ENCODE assay signal across 15 mouse cellular contexts in genomic region chr6:3511116-3511515, GRCm38 (mm10). TPM values are rescaled to one million over a fixed set of nuclear protein-coding genes. Genes with fewer than 3 reads are reported as not detected.
DNase-seq lines count a peak whose midpoint lies in the region; ATAC-seq and TF ChIP-seq lines count a peak whose summit lies in the region.
"Had no signal": no experiment of that assay in that cellular context is flagged by ENCODE, and none has a peak within 500 bp of the region (broad histone marks: within the 10 kb centered on the region; RNA-seq: fewer than 3 reads in every experiment).

No protein-coding gene starts in this region.

- peak overlapping the region; percentile 30 for H3K4me3 ChIP-seq in layer of hippocampus, adult 2 months
- H3K4me3 ChIP-seq in forebrain, embryonic 16.5 days (replicated peaks; ENCODE audit: low read length) = no peak overlapping the region
- peak overlapping the region; percentile 18; the same call in 1 of the 2 replicates for H3K4me3 ChIP-seq in hindbrain, postnatal 0 days (ENCODE audit: low read length)
- H3K4me3 ChIP-seq in neural tube, embryonic 14.5 days (ENCODE audit: low read depth, low read length) = no peak overlapping the region
- H3K4me3 ChIP-seq: embryonic facial prominence, embryonic 12.5 days; heart, embryonic 13.5 days; liver, embryonic 13.5 days; megakaryocyte, embryonic 14.5 days had no signal

- H3K4me2 ChIP-seq in forebrain, embryonic 16.5 days (ENCODE audit: low read length) = peak overlapping the region; percentile 49
- H3K4me2 ChIP-seq in hindbrain, postnatal 0 days (ENCODE audit: low read depth, low read length) = peak overlapping the region; percentile 48
- H3K4me2 ChIP-seq in neural tube, embryonic 14.5 days (ENCODE audit: low read depth, low read length) = peak overlapping the region; percentile 35; the same call in 1 of the 2 replicates
- H3K4me2 ChIP-seq: embryonic facial prominence, embryonic 12.5 days; liver, embryonic 13.5 days had no signal

- H3K9ac ChIP-seq in forebrain, embryonic 16.5 days (replicated peaks; ENCODE audit: low read depth, low read length) = peak overlapping the region; percentile 54
- H3K9ac ChIP-seq in hindbrain, postnatal 0 days (replicated peaks; ENCODE audit: low read length) = peak overlapping the region; percentile 56; the same call in 1 of the 2 replicates
- peak overlapping the region; percentile 39; the same call in 1 of the 2 replicates for H3K9ac ChIP-seq in neural tube, embryonic 14.5 days (replicated peaks; ENCODE audit: low read depth, low read length)
- H3K9ac ChIP-seq: embryonic facial prominence, embryonic 12.5 days; liver, embryonic 13.5 days had no signal

- 44% methylated on average over 10 of the region's 10 CpGs for WGBS in forebrain, embryonic 16.5 days
- WGBS in hindbrain, postnatal 0 days = 45% methylated on average over 10 of the region's 10 CpGs
- 62% methylated on average over 10 of the region's 10 CpGs for WGBS in neural tube, embryonic 14.5 days

- H3K9me3 ChIP-seq in forebrain, embryonic 16.5 days (ENCODE audit: control insufficient read depth, low read length) = no peaks in the 10 kb centered on the region
- H3K9me3 ChIP-seq in hindbrain, postnatal 0 days (ENCODE audit: low read length) = no peaks in the 10 kb centered on the region
- H3K9me3 ChIP-seq in neural tube, embryonic 14.5 days (ENCODE audit: control insufficient read depth, low read length) = no peaks in the 10 kb centered on the region
- H3K9me3 ChIP-seq: embryonic facial prominence, embryonic 12.5 days; heart, embryonic 13.5 days; liver, embryonic 13.5 days; megakaryocyte, embryonic 14.5 days had no signal

- H3K4me1 ChIP-seq in forebrain, embryonic 16.5 days (replicated peaks; ENCODE audit: control insufficient read depth, insufficient read depth, low read length) = peaks cover 12% of the 10 kb centered on the region
- H3K4me1 ChIP-seq in hindbrain, postnatal 0 days (ENCODE audit: insufficient read depth, low read length) = 0 out of 2 replicates have a peak, but pooled peaks cover 10% of the 10 kb centered on the region
- peaks cover 3% of the 10 kb centered on the region for H3K4me1 ChIP-seq in neural tube, embryonic 14.5 days (ENCODE audit: control insufficient read depth, insufficient read depth, low read length)
- H3K4me1 ChIP-seq: heart, embryonic 13.5 days had no signal

- ATAC-seq in forebrain, embryonic 16.5 days = 0 out of 2 replicates have a peak, but pooled peaks have one; percentile 18
- no peak for ATAC-seq in hindbrain, postnatal 0 days
- no peak for ATAC-seq in neural tube, embryonic 14.5 days (ENCODE audit: low read depth)

- no peaks in the 10 kb centered on the region for H3K36me3 ChIP-seq in forebrain, embryonic 16.5 days (ENCODE audit: control insufficient read depth, insufficient read depth)
- no peaks in the 10 kb centered on the region for H3K36me3 ChIP-seq in hindbrain, postnatal 0 days (ENCODE audit: insufficient read depth, low read length)
- H3K36me3 ChIP-seq in neural tube, embryonic 14.5 days (ENCODE audit: control insufficient read depth, insufficient read depth, low read length) = no peaks in the 10 kb centered on the region
- H3K36me3 ChIP-seq: embryonic facial prominence, embryonic 12.5 days; heart, embryonic 13.5 days; liver, embryonic 13.5 days had no signal

- peak overlapping the region; percentile 79 for H3K27ac ChIP-seq in layer of hippocampus, adult 2 months
- H3K27ac ChIP-seq in forebrain, embryonic 16.5 days (ENCODE audit: low read length) = no peak overlapping the region
- peak overlapping the region; percentile 83 for H3K27ac ChIP-seq in hindbrain, postnatal 0 days
- peak overlapping the region; percentile 60 for H3K27ac ChIP-seq in neural tube, embryonic 14.5 days (ENCODE audit: low read depth, low read length)
- H3K27ac ChIP-seq: heart, embryonic 13.5 days; liver, embryonic 13.5 days had no signal

- H3K27me3 ChIP-seq in forebrain, embryonic 16.5 days (replicated peaks; ENCODE audit: control insufficient read depth, insufficient read depth, low read length) = no peaks in the 10 kb centered on the region
- no peaks in the 10 kb centered on the region for H3K27me3 ChIP-seq in hindbrain, postnatal 0 days (ENCODE audit: insufficient read depth, low read length)
- H3K27me3 ChIP-seq in neural tube, embryonic 14.5 days (ENCODE audit: control insufficient read depth, insufficient read depth, low read length) = no peaks in the 10 kb centered on the region
- H3K27me3 ChIP-seq: embryonic facial prominence, embryonic 12.5 days; heart, embryonic 13.5 days; liver, embryonic 13.5 days; megakaryocyte, embryonic 14.5 days had no signal

- TF ChIP-seq CTCF in layer of hippocampus, adult 2 months (conservative IDR thresholded peaks at IDR 0.05) = no peak
- no peak for TF ChIP-seq CTCF in hindbrain, postnatal 0 days (IDR thresholded peaks at IDR 0.05; ENCODE audit: low read depth)

- DNase-seq in layer of hippocampus, adult 2 months (ENCODE audit: low spot score in 2 of 2) = no peak
- no peak for DNase-seq in layer of hippocampus, postnatal 14 days (ENCODE audit: low spot score in 2 of 2)
- peak; percentile 24 for DNase-seq in hindbrain, postnatal 0 days (ENCODE audit: low spot score)
- DNase-seq in spleen, adult 18-20 months = no peak
- no peak for DNase-seq in gastrocnemius, adult 8-10 months (ENCODE audit: low spot score in 2 of 2)
- DNase-seq in B cell, adult 2 months = no peak
- DNase-seq: gastrocnemius, postnatal 36 days; kidney, adult 2 months; kidney, postnatal 36 days; liver, embryonic 13.5 days had no signal

RNA-seq across cellular contexts. Expression of gene Vps50, which starts 12.9 kb away (rescaled TPM):
- 10 to 100 TPM; 52.1 to 54.2 TPM for total RNA-seq in layer of hippocampus, adult 2 months (2021)
- 10 to 100 TPM; 48.6 to 52.6 TPM for total RNA-seq in layer of hippocampus, postnatal 14 days (2021)
- 53.5 and 59.5 TPM in 2 replicates for polyA plus RNA-seq in forebrain, embryonic 16.5 days (2015; fragmentation: Nextera tagmentation; extraction: Ambion mirVana)
- total RNA-seq in hindbrain, postnatal 0 days (2014; rRNA removed) = 31.7 and 68.1 TPM in 2 replicates
- polyA plus RNA-seq in hindbrain, postnatal 0 days (2015; fragmentation: Nextera tagmentation; extraction: Ambion mirVana) = 44.2 and 45.4 TPM in 2 replicates
- polyA plus RNA-seq in neural tube, embryonic 14.5 days (2014; fragmentation: Nextera tagmentation; extraction: Ambion mirVana) = 56.6 and 58.9 TPM in 2 replicates
- 10 to 100 TPM; 20.1 to 24.6 (median 21.3) TPM for total RNA-seq in gastrocnemius, adult 8-10 months (2022)

RNA-seq across cellular contexts. Expression of gene Hepacam2, which starts 13.0 kb away (rescaled TPM):
- under 1 TPM; 0.31 to 0.44 TPM for total RNA-seq in layer of hippocampus, adult 2 months (2021)
- under 1 TPM in 1 of 2 experiments, not detected in 1; 0.29 TPM for total RNA-seq in layer of hippocampus, postnatal 14 days (2021)
- 0.66 and 0.67 TPM in 2 replicates for polyA plus RNA-seq in forebrain, embryonic 16.5 days (2015; fragmentation: Nextera tagmentation; extraction: Ambion mirVana)
- total RNA-seq in hindbrain, postnatal 0 days (2014; rRNA removed) = 0.42 and 3.0 TPM in 2 replicates
- polyA plus RNA-seq in hindbrain, postnatal 0 days (2015; fragmentation: Nextera tagmentation; extraction: Ambion mirVana) = 0.97 and 1.3 TPM in 2 replicates
- polyA plus RNA-seq in neural tube, embryonic 14.5 days (2014; fragmentation: Nextera tagmentation; extraction: Ambion mirVana) = 1.2 and 1.4 TPM in 2 replicates
- under 1 TPM in 3 of 4 experiments, not detected in 1; 0.12 to 0.43 (median 0.16) TPM for total RNA-seq in gastrocnemius, adult 8-10 months (2022)
- total RNA-seq: gastrocnemius, postnatal 36 days had no signal
- polyA plus RNA-seq: liver, embryonic 13.5 days had no signal

Comparison
In these comparisons a context has a peak if more than half of its experiments do, and no peak if none do; other contexts are left out.
1. H3K4me3 ChIP-seq: peak in layer of hippocampus, adult 2 months (single experiment) and hindbrain, postnatal 0 days (single experiment); none in forebrain, embryonic 16.5 days (single experiment) and neural tube, embryonic 14.5 days (single experiment).
2. Peak in every context shown above with its lines, with median percentiles within 50 percentile points of each other: H3K4me2 ChIP-seq and H3K9ac ChIP-seq.